Mouse (Mus musculus): ENCODE measurements around the gene Cers1. TPM values are rescaled to one million over a fixed set of nuclear protein-coding genes. Genes with fewer than 3 reads are reported as not detected.

Cers1 gene
- polyA plus RNA-seq, 1 experiment, result 1.3 TPM

Other genes starting within 250 kb of the Cers1 start
- 1.8 and 2.5 TPM in 2 replicates for gene Tm6sf2, start 242.9 kb upstream of the Cers1 start, polyA plus RNA-seq (2012; rRNA removed)
- 0.21 TPM in 2 replicates for gene Hapln4, start 232.3 kb upstream of the Cers1 start, polyA plus RNA-seq (2012; rRNA removed)
- gene Ncan, start 194.9 kb upstream of the Cers1 start, polyA plus RNA-seq (2012; rRNA removed), result 0.12 and 0.18 TPM in 2 replicates
- gene Nr2c2ap, start 184.4 kb upstream of the Cers1 start, polyA plus RNA-seq (2012; rRNA removed), result 18.0 and 25.1 TPM in 2 replicates
- 14.8 and 17.3 TPM in 2 replicates for gene Rfxank, start 176.6 kb upstream of the Cers1 start, polyA plus RNA-seq (2012; rRNA removed)
- 73.8 and 74.1 TPM in 2 replicates for gene Borcs8, start 176.3 kb upstream of the Cers1 start, polyA plus RNA-seq (2012; rRNA removed)
- gene Mef2b, start 176.1 kb upstream of the Cers1 start, polyA plus RNA-seq (2012; rRNA removed), result 0.29 and 0.35 TPM in 2 replicates
- gene Tmem161a, start 143.4 kb upstream of the Cers1 start, polyA plus RNA-seq (2012; rRNA removed), result 55.4 and 80.0 TPM in 2 replicates
- 15.5 and 17.9 TPM in 2 replicates for gene Slc25a42, start 103.5 kb upstream of the Cers1 start, polyA plus RNA-seq (2012; rRNA removed)
- gene Sugp2, start 81.5 kb upstream of the Cers1 start, polyA plus RNA-seq (2012; rRNA removed), result 45.4 and 56.1 TPM in 2 replicates
- gene Armc6, start 81.3 kb upstream of the Cers1 start, polyA plus RNA-seq (2012; rRNA removed), result 13.9 and 17.4 TPM in 2 replicates
- 34.4 and 37.9 TPM in 2 replicates for gene Homer3, start 32.9 kb upstream of the Cers1 start, polyA plus RNA-seq (2012; rRNA removed)
- gene Ddx49, start 13.3 kb upstream of the Cers1 start, polyA plus RNA-seq (2012; rRNA removed), result 35.1 and 35.2 TPM in 2 replicates
- 211 and 264 TPM in 2 replicates for gene Cope, start 13.3 kb upstream of the Cers1 start, polyA plus RNA-seq (2012; rRNA removed)
- gene Gdf1, start 14.0 kb downstream of the Cers1 start, polyA plus RNA-seq (2012; rRNA removed), result 0.74 and 1.3 TPM in 2 replicates
- 16.4 and 30.5 TPM in 2 replicates for gene Upf1, start 37.5 kb downstream of the Cers1 start, polyA plus RNA-seq (2012; rRNA removed)
- 0.22 and 0.23 TPM in 2 replicates for gene Comp, start 57.8 kb downstream of the Cers1 start, polyA plus RNA-seq (2012; rRNA removed)
- gene Crtc1, start 123.8 kb downstream of the Cers1 start, polyA plus RNA-seq (2012; rRNA removed), result 7.9 and 11.7 TPM in 2 replicates
- 34.7 and 36.9 TPM in 2 replicates for gene Klhl26, start 161.2 kb downstream of the Cers1 start, polyA plus RNA-seq (2012; rRNA removed)
- 0.08 and 0.28 TPM in 2 replicates for gene Tmem59l, start 171.6 kb downstream of the Cers1 start, polyA plus RNA-seq (2012; rRNA removed)
- 0.40 and 0.41 TPM in 2 replicates for gene Crlf1, start 177.4 kb downstream of the Cers1 start, polyA plus RNA-seq (2012; rRNA removed)
- 119 and 129 TPM in 2 replicates for gene Rex1bd, start 191.0 kb downstream of the Cers1 start, polyA plus RNA-seq (2012; rRNA removed)
- 881 and 1,275 TPM in 2 replicates for gene Uba52, start 195.0 kb downstream of the Cers1 start, polyA plus RNA-seq (2012; rRNA removed)
- gene Fkbp8, start 211.9 kb downstream of the Cers1 start, polyA plus RNA-seq (2012; rRNA removed), result 300 and 366 TPM in 2 replicates
- gene Kxd1, start 212.2 kb downstream of the Cers1 start, polyA plus RNA-seq (2012; rRNA removed), result 73.9 and 74.2 TPM in 2 replicates
- gene Ell, start 223.7 kb downstream of the Cers1 start, polyA plus RNA-seq (2012; rRNA removed), result 21.3 and 26.9 TPM in 2 replicates

All from urinary bladder, adult 2 months (tissue).